Mouse (Mus musculus): Measurements from ENCODE around the gene Pcbp1.

DNA sequence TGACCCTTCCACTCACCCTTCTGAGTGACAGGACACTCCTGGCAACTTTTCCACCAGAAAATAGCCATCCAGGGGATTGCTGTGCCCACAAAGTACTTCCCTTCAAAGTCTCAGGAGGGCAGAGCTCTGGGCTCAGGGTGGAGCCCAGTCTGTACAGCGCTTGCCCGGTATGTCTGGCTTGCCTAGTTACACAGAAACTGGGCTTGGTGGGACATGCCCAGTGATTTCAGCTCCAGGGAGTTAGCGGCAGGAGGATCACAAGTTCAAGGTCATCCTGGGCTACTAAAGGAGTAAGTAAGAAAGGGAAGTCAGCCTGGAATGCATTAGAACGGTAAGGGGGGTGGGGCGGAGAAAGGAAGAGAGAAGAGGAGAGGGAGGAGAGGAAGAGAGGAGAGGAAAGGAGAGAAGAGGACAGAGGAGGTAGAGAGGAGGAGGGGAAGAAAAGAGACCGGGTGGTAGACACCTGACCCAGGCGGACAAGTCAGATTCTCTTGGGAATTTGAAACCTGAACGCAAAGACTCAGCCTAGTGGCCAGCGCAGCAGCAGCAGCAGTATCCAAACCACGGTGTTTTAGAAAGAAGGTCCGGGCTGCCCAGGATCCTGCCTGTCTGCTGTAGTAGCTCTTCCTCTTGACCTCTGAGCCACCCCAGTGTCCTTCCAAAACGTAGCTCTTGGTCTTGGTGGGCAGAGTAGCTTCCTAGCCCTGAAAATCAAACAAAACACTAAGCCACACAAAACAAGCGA lies 28.9 kb downstream of the Pcbp1 start:
- TF ChIP-seq EP300 (IDR thresholded peaks at IDR 0.05; ENCODE audit: insufficient read depth, low read depth, low read length) (peak; percentile 97), CTCF (IDR thresholded peaks at IDR 0.05; ENCODE audit: low read depth, low read length) (no peak), POLR2A (IDR thresholded peaks at IDR 0.05; ENCODE audit: insufficient read depth, low read length) (no peak)

Measured in ES-Bruce4 (cell line).